Mouse (Mus musculus): ENCODE data around the gene Hnrnpl. TPM values are rescaled to one million over a fixed set of nuclear protein-coding genes. Genes with fewer than 3 reads are reported as not detected.

Gene Hnrnpl
- polyA plus RNA-seq, 1 experiment, result 633 TPM

- Histone ChIP-seq H3K9ac (ENCODE audit: low read depth, poor library complexity, severe bottlenecking) (peak overlapping the region; percentile 84), H3K27ac (ENCODE audit: insufficient read depth, low read length) (peak overlapping the region; percentile 80), H3K9me3 (replicated peaks; ENCODE audit: control insufficient read depth, insufficient read depth, low read length, poor library complexity, severe bottlenecking) (no peaks in the 10 kb centered on the region), H3K27me3 (ENCODE audit: control insufficient read depth, insufficient read depth, low read length, poor library complexity, severe bottlenecking) (no peaks in the 10 kb centered on the region), H3K4me1 (ENCODE audit: control insufficient read depth, insufficient read depth, low read length) (peaks cover 7% of the 10 kb centered on the region), H3K36me3 (ENCODE audit: control insufficient read depth, insufficient read depth, low read length, poor library complexity, severe bottlenecking) (peaks cover 10% of the 10 kb centered on the region), H3K4me3 (ENCODE audit: low read depth, low read length) (peak overlapping the region; percentile 91)
- TF ChIP-seq CTCF (IDR thresholded peaks at IDR 0.05; ENCODE audit: low read depth, low read length) (no peak), EP300 (IDR thresholded peaks at IDR 0.05; ENCODE audit: insufficient read depth, low read depth, low read length) (no peak), POLR2A (IDR thresholded peaks at IDR 0.05; ENCODE audit: insufficient read depth, low read length) (no peak)
These were observed 610 bp upstream of the Hnrnpl start for GRCm38 (mm10) chr7:28807641-28808220.

DNA sequence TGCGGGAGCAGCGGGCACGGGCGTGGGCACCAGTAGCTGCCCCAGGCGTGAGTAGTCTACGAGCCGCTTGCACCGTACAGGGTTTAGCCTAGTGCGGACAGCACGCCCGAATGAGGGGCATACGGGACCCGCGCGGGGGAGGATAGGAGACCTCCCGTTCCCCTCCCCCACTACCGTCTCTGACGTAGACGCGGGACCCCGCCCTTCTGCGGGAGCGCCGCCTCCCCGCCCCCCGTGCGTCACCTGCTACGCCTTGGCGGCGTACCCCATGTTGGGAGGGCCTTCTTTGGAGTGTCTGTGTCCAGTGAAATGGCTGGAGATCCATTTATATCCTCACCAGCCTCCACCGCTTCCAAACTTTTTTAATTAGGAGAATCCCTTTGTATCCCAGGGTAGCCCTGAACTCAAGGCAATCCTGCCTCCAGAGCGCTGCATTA is 634 bp downstream of the Hnrnpl start:
- Histone ChIP-seq H3K36me3 (ENCODE audit: control insufficient read depth, insufficient read depth, low read length, poor library complexity, severe bottlenecking) (peaks cover 22% of the 10 kb centered on the region), H3K9me3 (replicated peaks; ENCODE audit: control insufficient read depth, insufficient read depth, low read length, poor library complexity, severe bottlenecking) (no peaks in the 10 kb centered on the region), H3K4me3 (ENCODE audit: low read depth, low read length) (peak overlapping the region; percentile 91), H3K4me1 (ENCODE audit: control insufficient read depth, insufficient read depth, low read length) (peaks cover 4% of the 10 kb centered on the region), H3K27me3 (ENCODE audit: control insufficient read depth, insufficient read depth, low read length, poor library complexity, severe bottlenecking) (no peaks in the 10 kb centered on the region), H3K9ac (ENCODE audit: low read depth, poor library complexity, severe bottlenecking) (peak overlapping the region; percentile 84), H3K27ac (ENCODE audit: insufficient read depth, low read length) (peak overlapping the region; percentile 96)
- TF ChIP-seq CTCF (IDR thresholded peaks at IDR 0.05; ENCODE audit: low read depth, low read length) (no peak), EP300 (IDR thresholded peaks at IDR 0.05; ENCODE audit: insufficient read depth, low read depth, low read length) (0 out of 2 replicates have a peak, but pooled peaks have one; percentile 48), POLR2A (IDR thresholded peaks at IDR 0.05; ENCODE audit: insufficient read depth, low read length) (peak; percentile 87)

- H3K27me3 ChIP-seq (ENCODE audit: control insufficient read depth, insufficient read depth, low read length, poor library complexity, severe bottlenecking), result no peaks in the 10 kb centered on the region
These were observed 1.2 kb downstream of the Hnrnpl start for GRCm38 (mm10) chr7:28809401-28810089.

GRCm38 (mm10) chr7:28810107-28811066 is 2.0 kb downstream of the Hnrnpl start:
- no peak for TF ChIP-seq EP300 (IDR thresholded peaks at IDR 0.05; ENCODE audit: insufficient read depth, low read depth, low read length)
- TF ChIP-seq CTCF (IDR thresholded peaks at IDR 0.05; ENCODE audit: low read depth, low read length), result peak; percentile 6
- TF ChIP-seq POLR2A (IDR thresholded peaks at IDR 0.05; ENCODE audit: insufficient read depth, low read length), result peak; percentile 76
- peaks cover 4% of the 10 kb centered on the region for H3K4me1 ChIP-seq (ENCODE audit: control insufficient read depth, insufficient read depth, low read length)
- peak overlapping the region; percentile 91 for H3K4me3 ChIP-seq (ENCODE audit: low read depth, low read length)
- no peaks in the 10 kb centered on the region for H3K27me3 ChIP-seq (ENCODE audit: control insufficient read depth, insufficient read depth, low read length, poor library complexity, severe bottlenecking)
- peak overlapping the region; percentile 96 for H3K27ac ChIP-seq (ENCODE audit: insufficient read depth, low read length)
- H3K9me3 ChIP-seq (replicated peaks; ENCODE audit: control insufficient read depth, insufficient read depth, low read length, poor library complexity, severe bottlenecking), result no peaks in the 10 kb centered on the region
- peak overlapping the region; percentile 98 for H3K9ac ChIP-seq (ENCODE audit: low read depth, poor library complexity, severe bottlenecking)
- H3K36me3 ChIP-seq (ENCODE audit: control insufficient read depth, insufficient read depth, low read length, poor library complexity, severe bottlenecking), result peaks cover 36% of the 10 kb centered on the region

More at GRCm38 (mm10) chr7:28809401-28810089, 1.2 kb downstream of the Hnrnpl start:
- no peak for TF ChIP-seq CTCF (IDR thresholded peaks at IDR 0.05; ENCODE audit: low read depth, low read length)
- TF ChIP-seq EP300 (IDR thresholded peaks at IDR 0.05; ENCODE audit: insufficient read depth, low read depth, low read length), result no peak
- no peak for TF ChIP-seq POLR2A (IDR thresholded peaks at IDR 0.05; ENCODE audit: insufficient read depth, low read length)
- H3K4me3 ChIP-seq (ENCODE audit: low read depth, low read length), result peak overlapping the region; percentile 91
- peak overlapping the region; percentile 96 for H3K27ac ChIP-seq (ENCODE audit: insufficient read depth, low read length)
- H3K9ac ChIP-seq (ENCODE audit: low read depth, poor library complexity, severe bottlenecking), result peak overlapping the region; percentile 84
- H3K4me1 ChIP-seq (ENCODE audit: control insufficient read depth, insufficient read depth, low read length), result peaks cover 6% of the 10 kb centered on the region
- H3K9me3 ChIP-seq (replicated peaks; ENCODE audit: control insufficient read depth, insufficient read depth, low read length, poor library complexity, severe bottlenecking), result no peaks in the 10 kb centered on the region
- peaks cover 28% of the 10 kb centered on the region for H3K36me3 ChIP-seq (ENCODE audit: control insufficient read depth, insufficient read depth, low read length, poor library complexity, severe bottlenecking)

GRCm38 (mm10) chr7:28811228-28811627 is 2.9 kb downstream of the Hnrnpl start:
- H3K4me1 ChIP-seq (ENCODE audit: control insufficient read depth, insufficient read depth, low read length), result peaks cover 2% of the 10 kb centered on the region
- TF ChIP-seq CTCF (IDR thresholded peaks at IDR 0.05; ENCODE audit: low read depth, low read length) (no peak), EP300 (IDR thresholded peaks at IDR 0.05; ENCODE audit: insufficient read depth, low read depth, low read length) (no peak), POLR2A (IDR thresholded peaks at IDR 0.05; ENCODE audit: insufficient read depth, low read length) (no peak)
- H3K4me3 ChIP-seq (ENCODE audit: low read depth, low read length), result peak overlapping the region; percentile 90
- H3K36me3 ChIP-seq (ENCODE audit: control insufficient read depth, insufficient read depth, low read length, poor library complexity, severe bottlenecking), result peaks cover 45% of the 10 kb centered on the region
- H3K9ac ChIP-seq (ENCODE audit: low read depth, poor library complexity, severe bottlenecking), result peak overlapping the region; percentile 98
- peak overlapping the region; percentile 73 for H3K27ac ChIP-seq (ENCODE audit: insufficient read depth, low read length)
- H3K27me3 ChIP-seq (ENCODE audit: control insufficient read depth, insufficient read depth, low read length, poor library complexity, severe bottlenecking), result no peaks in the 10 kb centered on the region
- no peaks in the 10 kb centered on the region for H3K9me3 ChIP-seq (replicated peaks; ENCODE audit: control insufficient read depth, insufficient read depth, low read length, poor library complexity, severe bottlenecking)
